Mouse (Mus musculus): ENCODE measurements around the gene Sema3c. TPM values are rescaled to one million over a fixed set of nuclear protein-coding genes. Genes with fewer than 3 reads are reported as not detected.

Sema3c gene
- polyA plus RNA-seq, 1 experiment from 2014 or later: 13.3 TPM

GRCm38 (mm10) chr5:17575183-17575495, 1.1 kb downstream of the Sema3c start:
- Histone ChIP-seq H3K27ac (ENCODE audit: low read depth, low read length) (no peak overlapping the region), H3K4me1 (ENCODE audit: control insufficient read depth, insufficient read depth, low read depth, low read length) (peaks cover 2% of the 10 kb centered on the region), H3K4me2 (ENCODE audit: low read length) (peak overlapping the region; percentile 67), H3K27me3 (replicated peaks; ENCODE audit: control insufficient read depth, insufficient read depth, low read length) (no peaks in the 10 kb centered on the region), H3K9me3 (ENCODE audit: control insufficient read depth, low read length) (no peaks in the 10 kb centered on the region), H3K4me3 (ENCODE audit: low read length) (peak overlapping the region; percentile 65), H3K36me3 (ENCODE audit: control insufficient read depth, insufficient read depth, low read length) (no peaks in the 10 kb centered on the region), H3K9ac (ENCODE audit: low read depth, low read length) (peak overlapping the region; percentile 71; the same call in 1 of the 2 replicates)
- ATAC-seq: peak; percentile 22; the same call in 1 of the 2 replicates
- 18% methylated on average over 7 of the region's 7 CpGs for WGBS

GRCm38 (mm10) chr5:17576069-17576468, 2.0 kb downstream of the Sema3c start:
- Histone ChIP-seq H3K4me3 (ENCODE audit: low read length) (no peak overlapping the region), H3K27me3 (replicated peaks; ENCODE audit: control insufficient read depth, insufficient read depth, low read length) (no peaks in the 10 kb centered on the region), H3K4me1 (ENCODE audit: control insufficient read depth, insufficient read depth, low read depth, low read length) (peaks cover 2% of the 10 kb centered on the region), H3K27ac (ENCODE audit: low read depth, low read length) (no peak overlapping the region), H3K9ac (ENCODE audit: low read depth, low read length) (no peak overlapping the region), H3K9me3 (ENCODE audit: control insufficient read depth, low read length) (no peaks in the 10 kb centered on the region), H3K36me3 (ENCODE audit: control insufficient read depth, insufficient read depth, low read length) (no peaks in the 10 kb centered on the region), H3K4me2 (ENCODE audit: low read length) (no peak overlapping the region)
- WGBS: 51% methylated on average over 2 of the region's 2 CpGs
- ATAC-seq: no peak

GRCm38 (mm10) chr5:17582047-17582515, 8.0 kb downstream of the Sema3c start:
- H3K9me3 ChIP-seq (ENCODE audit: control insufficient read depth, low read length): no peaks in the 10 kb centered on the region
- H3K27ac ChIP-seq (ENCODE audit: low read depth, low read length): no peak overlapping the region
- H3K4me3 ChIP-seq (ENCODE audit: low read length): no peak overlapping the region
- H3K27me3 ChIP-seq (replicated peaks; ENCODE audit: control insufficient read depth, insufficient read depth, low read length): no peaks in the 10 kb centered on the region
- H3K36me3 ChIP-seq (ENCODE audit: control insufficient read depth, insufficient read depth, low read length): no peaks in the 10 kb centered on the region
- WGBS: 20% methylated on average over 2 of the region's 2 CpGs
- H3K9ac ChIP-seq (ENCODE audit: low read depth, low read length): no peak overlapping the region
- 0 out of 2 replicates have a peak, but pooled peaks have one; percentile 37 for ATAC-seq
- no peaks in the 10 kb centered on the region for H3K4me1 ChIP-seq (ENCODE audit: control insufficient read depth, insufficient read depth, low read depth, low read length)
- H3K4me2 ChIP-seq (ENCODE audit: low read length): no peak overlapping the region

GRCm38 (mm10) chr5:17584299-17584945, 10.3 kb downstream of the Sema3c start:
- H3K4me1 ChIP-seq (ENCODE audit: control insufficient read depth, insufficient read depth, low read depth, low read length): no peaks in the 10 kb centered on the region
- H3K27ac ChIP-seq (ENCODE audit: low read depth, low read length): no peak overlapping the region
- H3K27me3 ChIP-seq (replicated peaks; ENCODE audit: control insufficient read depth, insufficient read depth, low read length): no peaks in the 10 kb centered on the region
- no peak overlapping the region for H3K4me2 ChIP-seq (ENCODE audit: low read length)
- H3K9ac ChIP-seq (ENCODE audit: low read depth, low read length): no peak overlapping the region
- no peaks in the 10 kb centered on the region for H3K9me3 ChIP-seq (ENCODE audit: control insufficient read depth, low read length)
- no peaks in the 10 kb centered on the region for H3K36me3 ChIP-seq (ENCODE audit: control insufficient read depth, insufficient read depth, low read length)
- no peak for ATAC-seq
- no peak overlapping the region for H3K4me3 ChIP-seq (ENCODE audit: low read length)
- WGBS: 89% methylated on average over 2 of the region's 2 CpGs

GRCm38 (mm10) chr5:17586518-17587210, 12.6 kb downstream of the Sema3c start:
- Histone ChIP-seq H3K9me3 (ENCODE audit: control insufficient read depth, low read length) (no peaks in the 10 kb centered on the region), H3K4me2 (ENCODE audit: low read length) (no peak overlapping the region), H3K36me3 (ENCODE audit: control insufficient read depth, insufficient read depth, low read length) (no peaks in the 10 kb centered on the region), H3K27ac (ENCODE audit: low read depth, low read length) (no peak overlapping the region), H3K9ac (ENCODE audit: low read depth, low read length) (no peak overlapping the region), H3K4me1 (ENCODE audit: control insufficient read depth, insufficient read depth, low read depth, low read length) (no peaks in the 10 kb centered on the region), H3K27me3 (replicated peaks; ENCODE audit: control insufficient read depth, insufficient read depth, low read length) (no peaks in the 10 kb centered on the region), H3K4me3 (ENCODE audit: low read length) (no peak overlapping the region)
- ATAC-seq: peak; percentile 75
- WGBS: 63% methylated on average over 2 of the region's 2 CpGs

- ATAC-seq: no peak
- WGBS: 95% methylated on average over 3 of the region's 3 CpGs
- Histone ChIP-seq H3K27me3 (replicated peaks; ENCODE audit: control insufficient read depth, insufficient read depth, low read length) (no peaks in the 10 kb centered on the region), H3K4me1 (ENCODE audit: control insufficient read depth, insufficient read depth, low read depth, low read length) (no peaks in the 10 kb centered on the region), H3K4me3 (ENCODE audit: low read length) (no peak overlapping the region), H3K9me3 (ENCODE audit: control insufficient read depth, low read length) (no peaks in the 10 kb centered on the region), H3K36me3 (ENCODE audit: control insufficient read depth, insufficient read depth, low read length) (no peaks in the 10 kb centered on the region), H3K9ac (ENCODE audit: low read depth, low read length) (no peak overlapping the region), H3K27ac (ENCODE audit: low read depth, low read length) (no peak overlapping the region), H3K4me2 (ENCODE audit: low read length) (no peak overlapping the region)
These were observed 17.8 kb downstream of the Sema3c start for GRCm38 (mm10) chr5:17591908-17592307.

- H3K4me2 ChIP-seq (ENCODE audit: low read length): no peak overlapping the region
- no peaks in the 10 kb centered on the region for H3K36me3 ChIP-seq (ENCODE audit: control insufficient read depth, insufficient read depth, low read length)
- H3K4me3 ChIP-seq (ENCODE audit: low read length): no peak overlapping the region
- H3K9ac ChIP-seq (ENCODE audit: low read depth, low read length): no peak overlapping the region
- H3K27me3 ChIP-seq (replicated peaks; ENCODE audit: control insufficient read depth, insufficient read depth, low read length): no peaks in the 10 kb centered on the region
- H3K9me3 ChIP-seq (ENCODE audit: control insufficient read depth, low read length): no peaks in the 10 kb centered on the region
- H3K4me1 ChIP-seq (ENCODE audit: control insufficient read depth, insufficient read depth, low read depth, low read length): no peaks in the 10 kb centered on the region
- no peak for ATAC-seq
- 76% methylated on average over 4 of the region's 4 CpGs for WGBS
- H3K27ac ChIP-seq (ENCODE audit: low read depth, low read length): no peak overlapping the region
These were observed 27.6 kb downstream of the Sema3c start for GRCm38 (mm10) chr5:17601700-17602099.

- Histone ChIP-seq H3K4me2 (ENCODE audit: low read length) (no peak overlapping the region), H3K4me3 (ENCODE audit: low read length) (no peak overlapping the region), H3K9me3 (ENCODE audit: control insufficient read depth, low read length) (no peaks in the 10 kb centered on the region), H3K9ac (ENCODE audit: low read depth, low read length) (no peak overlapping the region), H3K27me3 (replicated peaks; ENCODE audit: control insufficient read depth, insufficient read depth, low read length) (no peaks in the 10 kb centered on the region), H3K36me3 (ENCODE audit: control insufficient read depth, insufficient read depth, low read length) (no peaks in the 10 kb centered on the region), H3K4me1 (ENCODE audit: control insufficient read depth, insufficient read depth, low read depth, low read length) (no peaks in the 10 kb centered on the region), H3K27ac (ENCODE audit: low read depth, low read length) (no peak overlapping the region)
- ATAC-seq: no peak
- WGBS: 88% methylated on average over 2 of the region's 2 CpGs
These were observed 46.5 kb downstream of the Sema3c start for GRCm38 (mm10) chr5:17620619-17621018.

- Histone ChIP-seq H3K4me2 (ENCODE audit: low read length) (no peak overlapping the region), H3K27me3 (replicated peaks; ENCODE audit: control insufficient read depth, insufficient read depth, low read length) (no peaks in the 10 kb centered on the region), H3K4me1 (ENCODE audit: control insufficient read depth, insufficient read depth, low read depth, low read length) (no peaks in the 10 kb centered on the region), H3K9me3 (ENCODE audit: control insufficient read depth, low read length) (no peaks in the 10 kb centered on the region), H3K9ac (ENCODE audit: low read depth, low read length) (no peak overlapping the region), H3K27ac (ENCODE audit: low read depth, low read length) (no peak overlapping the region), H3K36me3 (ENCODE audit: control insufficient read depth, insufficient read depth, low read length) (no peaks in the 10 kb centered on the region), H3K4me3 (ENCODE audit: low read length) (no peak overlapping the region)
- 72% methylated on average over 2 of the region's 2 CpGs for WGBS
- no peak for ATAC-seq
These were observed 48.5 kb downstream of the Sema3c start for GRCm38 (mm10) chr5:17622564-17622963.
